Mouse (Mus musculus): ENCODE measurements at regions not wholly inside any gene's neighbourhood (a gene's known extent, or its start where the extent isn't known, plus 50 kb on each side); places are given as distances from the start of the nearest gene placed in this dataset.
A peak's percentile ranks its signal among the peaks of the same experiment; 100 is the strongest.

GRCm38 (mm10) chr5:111929991-111930339 is 196.2 kb downstream of the Gm26897 start:
- Histone ChIP-seq H3K4me3 (no peak overlapping the region), H3K27ac (no peak overlapping the region), H3K4me1 (peaks cover 26% of the 10 kb centered on the region), H3K9me3 (replicated peaks) (no peaks in the 10 kb centered on the region), H3K9ac (no peak overlapping the region), H3K36me3 (no peaks in the 10 kb centered on the region), H3K4me2 (replicated peaks) (no peak overlapping the region), H3K27me3 (no peaks in the 10 kb centered on the region)
- 34% methylated on average over 3 of the region's 3 CpGs for WGBS
- ATAC-seq (ENCODE audit: low FRiP score): no peak

DNA sequence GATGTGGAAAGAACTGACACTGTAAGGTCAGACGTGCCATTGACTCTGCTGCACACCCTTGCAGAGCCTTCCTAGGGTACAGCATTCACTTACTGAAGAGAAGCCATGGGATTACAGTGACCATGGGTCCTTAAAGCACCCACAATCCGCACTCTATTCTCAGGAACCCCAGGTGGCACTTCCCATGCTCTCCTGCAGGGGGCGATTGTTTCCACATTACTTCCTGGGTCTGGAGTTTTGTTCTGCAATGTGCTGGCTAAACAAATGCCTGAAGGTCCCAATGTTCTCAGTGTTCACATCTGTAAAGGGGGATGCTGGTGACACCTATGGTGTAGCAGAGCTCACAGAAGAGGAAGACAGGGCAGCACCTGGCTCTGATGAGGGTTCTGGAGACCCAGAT is 198.0 kb downstream of the Gm26897 start:
- no peak overlapping the region for H3K27ac ChIP-seq
- H3K4me2 ChIP-seq (replicated peaks): no peak overlapping the region
- H3K36me3 ChIP-seq: no peaks in the 10 kb centered on the region
- H3K4me3 ChIP-seq: no peak overlapping the region
- H3K9ac ChIP-seq: no peak overlapping the region
- no peaks in the 10 kb centered on the region for H3K27me3 ChIP-seq
- no peaks in the 10 kb centered on the region for H3K9me3 ChIP-seq (replicated peaks)
- peaks cover 16% of the 10 kb centered on the region for H3K4me1 ChIP-seq
- no peak for ATAC-seq (ENCODE audit: low FRiP score)
- WGBS: 73% methylated on average over 3 of the region's 3 CpGs

DNA sequence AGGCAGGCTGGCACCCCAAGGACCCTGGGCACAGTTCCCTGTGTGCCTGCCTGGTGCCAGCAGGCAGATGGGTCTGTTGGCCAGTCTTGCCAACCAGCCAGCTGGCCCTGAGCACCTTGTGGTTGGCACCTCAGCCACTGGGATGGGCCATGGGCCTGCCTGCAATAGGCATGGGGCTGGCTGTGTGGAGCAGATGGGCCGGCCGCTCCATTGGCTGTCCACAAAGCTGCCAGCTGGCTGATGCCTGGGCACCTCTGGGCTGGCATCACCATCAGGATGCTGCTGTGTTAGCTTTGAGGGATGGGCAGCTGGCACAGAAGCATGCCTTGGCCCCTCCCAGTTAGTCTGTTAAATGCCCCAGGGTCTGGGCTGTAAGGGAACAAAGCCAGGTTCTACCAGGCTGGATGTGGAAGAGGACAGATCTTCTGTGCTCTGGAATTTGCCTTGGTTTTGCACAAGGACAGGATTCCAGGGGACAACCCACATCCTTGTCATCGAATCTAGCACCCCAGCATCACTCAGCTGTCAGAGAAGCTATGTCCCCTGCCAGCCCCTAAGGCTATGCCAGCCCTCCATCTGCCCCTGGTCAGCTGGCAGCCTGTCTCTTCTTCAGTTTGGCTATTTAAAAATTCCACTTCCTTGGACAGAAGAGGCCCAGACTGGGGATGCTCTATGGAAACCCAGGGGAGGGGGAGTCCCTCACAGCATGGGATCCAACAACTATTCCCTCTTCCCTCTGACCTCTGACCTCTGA is 201.8 kb downstream of the Gm26897 start:
- WGBS: 85% methylated on average over 3 of the region's 3 CpGs
- H3K4me3 ChIP-seq: no peak overlapping the region
- no peaks in the 10 kb centered on the region for H3K27me3 ChIP-seq
- no peak overlapping the region for H3K9ac ChIP-seq
- H3K36me3 ChIP-seq: no peaks in the 10 kb centered on the region
- no peak for ATAC-seq (ENCODE audit: low FRiP score)
- no peak overlapping the region for H3K4me2 ChIP-seq (replicated peaks)
- H3K9me3 ChIP-seq (replicated peaks): no peaks in the 10 kb centered on the region
- H3K27ac ChIP-seq: no peak overlapping the region
- H3K4me1 ChIP-seq: 0 out of 2 replicates have a peak, but pooled peaks cover 3% of the 10 kb centered on the region

DNA sequence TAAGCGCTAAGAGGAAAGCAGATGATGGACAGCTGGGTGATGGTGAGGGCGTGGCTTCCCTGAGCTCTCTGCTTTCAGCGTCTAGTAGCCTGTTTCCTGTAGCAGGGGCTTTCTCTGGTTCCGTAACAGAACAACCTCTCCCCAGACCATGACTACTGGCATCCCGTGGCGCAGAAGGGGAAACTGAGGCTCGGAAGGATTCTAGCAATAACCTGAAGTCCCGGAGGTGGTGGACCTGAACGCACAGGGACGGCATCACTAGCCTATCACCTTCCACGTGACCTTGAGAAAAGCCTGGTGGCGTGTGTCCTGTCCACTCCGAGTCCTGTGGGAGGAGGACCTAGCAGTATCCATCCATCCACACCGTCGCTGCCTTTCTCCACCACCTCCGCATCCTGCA is 208.1 kb downstream of the Gm26897 start:
- no peaks in the 10 kb centered on the region for H3K27me3 ChIP-seq
- H3K27ac ChIP-seq: no peak overlapping the region
- H3K9me3 ChIP-seq (replicated peaks): no peaks in the 10 kb centered on the region
- H3K4me3 ChIP-seq: no peak overlapping the region
- H3K4me2 ChIP-seq (replicated peaks): no peak overlapping the region
- H3K36me3 ChIP-seq: no peaks in the 10 kb centered on the region
- peaks cover 41% of the 10 kb centered on the region for H3K4me1 ChIP-seq
- no peak overlapping the region for H3K9ac ChIP-seq
- no peak for ATAC-seq (ENCODE audit: low FRiP score)
- 69% methylated on average over 16 of the region's 16 CpGs for WGBS

DNA sequence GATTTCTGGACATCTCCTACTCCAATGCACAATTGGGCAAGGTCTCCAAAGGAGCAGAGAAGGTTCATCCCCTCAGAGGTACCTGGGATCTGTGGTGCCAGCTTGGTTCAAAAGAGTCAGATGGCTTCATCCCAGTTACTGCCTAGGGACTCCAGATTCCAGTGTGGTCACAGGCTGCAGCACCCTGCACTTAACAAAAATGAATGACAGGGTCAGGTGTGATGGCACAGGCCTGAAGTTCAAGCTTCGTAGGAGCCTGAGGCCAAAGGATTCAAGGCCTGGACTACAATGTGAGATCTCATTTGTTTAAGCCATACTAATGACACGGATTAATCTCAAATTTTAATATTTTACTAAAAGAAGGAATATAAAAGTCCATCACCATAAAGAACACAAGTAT is 209.1 kb downstream of the Gm26897 start:
- H3K27ac ChIP-seq: peak overlapping the region; percentile 93
- no peaks in the 10 kb centered on the region for H3K9me3 ChIP-seq (replicated peaks)
- no peaks in the 10 kb centered on the region for H3K36me3 ChIP-seq
- H3K4me1 ChIP-seq: peaks cover 41% of the 10 kb centered on the region
- no peak for ATAC-seq (ENCODE audit: low FRiP score)
- no peak overlapping the region for H3K4me3 ChIP-seq
- H3K9ac ChIP-seq: no peak overlapping the region
- H3K27me3 ChIP-seq: no peaks in the 10 kb centered on the region
- 87% methylated on average over 2 of the region's 2 CpGs for WGBS
- H3K4me2 ChIP-seq (replicated peaks): no peak overlapping the region

DNA sequence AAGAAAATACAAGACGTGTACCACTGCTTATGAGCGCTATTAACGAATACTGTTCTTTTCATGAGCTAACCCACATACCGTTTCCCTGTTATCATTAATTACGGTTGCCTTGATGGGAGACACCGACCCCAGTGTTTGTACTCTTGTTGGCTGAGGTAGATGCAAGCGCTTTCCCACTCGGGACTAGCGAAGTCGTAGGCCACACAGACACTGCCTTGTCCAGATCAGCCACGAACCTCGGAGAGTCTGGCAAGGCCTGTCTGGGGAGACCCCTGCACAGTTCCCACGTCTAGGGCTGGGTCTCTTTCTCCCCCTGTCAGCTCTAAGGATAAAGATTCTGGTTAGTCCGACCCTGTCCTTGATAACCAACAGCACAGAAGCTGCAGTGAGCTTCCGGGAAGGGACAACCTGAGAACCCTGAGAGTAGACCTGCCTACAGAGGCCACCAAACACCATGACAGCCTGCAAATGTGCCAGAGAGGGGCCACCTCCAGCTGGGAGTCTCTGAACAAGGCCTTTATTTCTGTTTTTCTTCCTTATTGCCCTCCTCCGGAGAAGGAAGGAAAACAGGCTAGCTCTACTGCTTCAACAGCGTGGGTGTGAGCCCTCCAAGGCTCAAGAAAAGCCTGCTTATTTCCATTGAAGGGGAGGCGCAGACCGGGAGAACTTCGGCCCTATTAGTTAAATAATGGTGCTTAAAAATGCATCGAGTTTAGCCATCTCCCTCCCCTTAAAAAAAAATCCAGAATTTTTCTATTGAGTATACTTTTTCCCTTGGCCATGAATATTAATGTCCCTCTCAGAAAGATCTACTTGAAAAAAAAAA is 209.8 kb downstream of the Gm26897 start:
- no peaks in the 10 kb centered on the region for H3K36me3 ChIP-seq
- no peaks in the 10 kb centered on the region for H3K9me3 ChIP-seq (replicated peaks)
- no peak overlapping the region for H3K4me3 ChIP-seq
- peak overlapping the region; percentile 93 for H3K27ac ChIP-seq
- no peak overlapping the region for H3K9ac ChIP-seq
- H3K4me1 ChIP-seq: peaks cover 41% of the 10 kb centered on the region
- ATAC-seq (ENCODE audit: low FRiP score): 0 out of 2 replicates have a peak, but pooled peaks have one; percentile 7
- no peaks in the 10 kb centered on the region for H3K27me3 ChIP-seq
- WGBS: 49% methylated on average over 21 of the region's 21 CpGs
- H3K4me2 ChIP-seq (replicated peaks): no peak overlapping the region; the same call in 1 of the 2 replicates

- no peaks in the 10 kb centered on the region for H3K36me3 ChIP-seq
- peak; percentile 78 for ATAC-seq (ENCODE audit: low FRiP score)
- peaks cover 41% of the 10 kb centered on the region for H3K4me1 ChIP-seq
- H3K27ac ChIP-seq: peak overlapping the region; percentile 93
- 10% methylated on average over 23 of the region's 28 CpGs for WGBS
- H3K9ac ChIP-seq: no peak overlapping the region; the same call in 1 of the 2 replicates
- H3K9me3 ChIP-seq (replicated peaks): no peaks in the 10 kb centered on the region
- no peak overlapping the region for H3K4me3 ChIP-seq
- H3K4me2 ChIP-seq (replicated peaks): peak overlapping the region; percentile 39
- no peaks in the 10 kb centered on the region for H3K27me3 ChIP-seq
These were observed 210.7 kb downstream of the Gm26897 start for GRCm38 (mm10) chr5:111944273-111944971.

GRCm38 (mm10) chr5:111944972-111945285 is 211.2 kb downstream of the Gm26897 start:
- H3K4me3 ChIP-seq: no peak overlapping the region
- H3K9ac ChIP-seq: no peak overlapping the region
- no peaks in the 10 kb centered on the region for H3K27me3 ChIP-seq
- no peaks in the 10 kb centered on the region for H3K9me3 ChIP-seq (replicated peaks)
- H3K27ac ChIP-seq: peak overlapping the region; percentile 93
- WGBS: 45% methylated on average over 3 of the region's 3 CpGs
- no peaks in the 10 kb centered on the region for H3K36me3 ChIP-seq
- ATAC-seq (ENCODE audit: low FRiP score): peak; percentile 75; the same call in 1 of the 2 replicates
- H3K4me1 ChIP-seq: peaks cover 41% of the 10 kb centered on the region
- peak overlapping the region; percentile 39 for H3K4me2 ChIP-seq (replicated peaks)

GRCm38 (mm10) chr5:111946281-111946680 is 212.6 kb downstream of the Gm26897 start:
- WGBS: 86% methylated on average over 11 of the region's 11 CpGs
- no peaks in the 10 kb centered on the region for H3K27me3 ChIP-seq
- H3K9me3 ChIP-seq (replicated peaks): no peaks in the 10 kb centered on the region
- H3K4me1 ChIP-seq: peaks cover 40% of the 10 kb centered on the region
- H3K4me2 ChIP-seq (replicated peaks): no peak overlapping the region
- no peak overlapping the region for H3K9ac ChIP-seq
- peak overlapping the region; percentile 93; the same call in 1 of the 2 replicates for H3K27ac ChIP-seq
- no peak overlapping the region for H3K4me3 ChIP-seq
- ATAC-seq (ENCODE audit: low FRiP score): no peak
- H3K36me3 ChIP-seq: no peaks in the 10 kb centered on the region

DNA sequence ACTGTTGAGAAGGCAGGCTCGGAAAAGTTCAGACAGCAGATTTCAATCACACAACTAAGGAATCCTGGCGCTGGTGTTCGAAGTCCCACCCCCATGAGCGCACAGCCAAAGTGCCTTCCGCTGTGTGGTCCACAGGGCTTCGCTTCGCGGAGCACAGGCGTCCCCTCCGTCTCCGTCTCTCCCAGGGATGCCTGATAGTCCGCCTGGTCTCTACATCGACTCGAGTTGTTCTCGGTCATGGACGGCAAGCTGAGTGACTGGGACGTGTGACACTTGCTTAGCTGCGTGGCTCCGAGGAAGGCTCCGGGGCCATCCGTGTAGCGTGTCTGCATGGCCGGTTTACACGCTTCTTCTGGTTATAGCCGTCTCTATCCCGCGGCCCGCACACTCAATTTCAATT is 224.0 kb downstream of the Gm26897 start:
- Histone ChIP-seq H3K9ac (no peak overlapping the region), H3K27ac (peak overlapping the region; percentile 30; the same call in 1 of the 2 replicates), H3K4me1 (peaks cover 21% of the 10 kb centered on the region), H3K4me3 (peak overlapping the region; percentile 11; the same call in 1 of the 2 replicates), H3K27me3 (peaks cover 6% of the 10 kb centered on the region), H3K9me3 (replicated peaks) (no peaks in the 10 kb centered on the region), H3K36me3 (no peaks in the 10 kb centered on the region), H3K4me2 (replicated peaks) (peak overlapping the region; percentile 44)
- ATAC-seq (ENCODE audit: low FRiP score): peak; percentile 66; the same call in 1 of the 2 replicates
- 32% methylated on average over 28 of the region's 28 CpGs for WGBS

DNA sequence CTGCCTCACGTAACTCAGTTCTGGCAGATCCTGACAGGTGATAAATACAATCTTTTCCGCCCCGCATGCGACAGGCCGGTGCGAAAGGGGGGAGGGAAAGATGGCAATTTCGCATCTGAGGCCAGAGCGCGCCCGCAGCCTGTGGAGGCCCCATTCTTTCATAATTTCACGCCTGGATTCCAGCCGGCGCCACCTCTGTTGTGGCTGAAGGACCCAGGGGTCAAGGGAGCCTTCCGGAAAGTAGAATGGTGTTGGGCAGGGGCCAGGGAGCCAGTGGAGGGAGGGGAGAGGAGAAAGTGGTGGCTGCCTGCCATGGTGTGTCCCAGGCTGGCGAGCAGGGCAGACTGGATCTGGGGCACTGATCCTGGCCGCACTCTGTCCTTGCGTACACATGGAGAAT is 224.5 kb downstream of the Gm26897 start:
- H3K4me2 ChIP-seq (replicated peaks): peak overlapping the region; percentile 44
- H3K9me3 ChIP-seq (replicated peaks): no peaks in the 10 kb centered on the region
- ATAC-seq (ENCODE audit: low FRiP score): peak; percentile 75
- peaks cover 21% of the 10 kb centered on the region for H3K4me1 ChIP-seq
- 0 out of 2 replicates have a peak overlapping the region, but pooled peaks have one; percentile 66 for H3K27ac ChIP-seq
- 0 out of 2 replicates have a peak overlapping the region, but pooled peaks have one; percentile 5 for H3K9ac ChIP-seq
- peaks cover 5% of the 10 kb centered on the region for H3K27me3 ChIP-seq
- no peaks in the 10 kb centered on the region for H3K36me3 ChIP-seq
- H3K4me3 ChIP-seq: no peak overlapping the region
- 20% methylated on average over 17 of the region's 17 CpGs for WGBS

GRCm38 (mm10) chr5:111965311-111965710 is 231.6 kb downstream of the Gm26897 start:
- 89% methylated on average over 7 of the region's 7 CpGs for WGBS
- Histone ChIP-seq H3K4me1 (peaks cover 4% of the 10 kb centered on the region; the same call in 1 of the 2 replicates), H3K9me3 (replicated peaks) (no peaks in the 10 kb centered on the region), H3K4me2 (replicated peaks) (no peak overlapping the region), H3K27ac (no peak overlapping the region), H3K9ac (no peak overlapping the region), H3K4me3 (no peak overlapping the region), H3K27me3 (no peaks in the 10 kb centered on the region), H3K36me3 (no peaks in the 10 kb centered on the region)
- ATAC-seq (ENCODE audit: low FRiP score): no peak
